Mouse (Mus musculus) G1E (cell line): Measurements from ENCODE around the gene Nrg4. TPM values are rescaled to one million over a fixed set of nuclear protein-coding genes. Genes with fewer than 3 reads are reported as not detected.

Experiments used
- ATAC-seq: 2 replicates; pipeline ENCODE4 v1.8.0; 2016; ENCODE audit warnings: mild to moderate bottlenecking; ENCODE audit not compliant: insufficient number of reproducible peaks, poor library complexity, low FRiP score, severe bottlenecking; ENCODE audit errors: extremely low read depth
- DNase-seq: peaks from one replicate; pipeline ENCODE4 v3.0.0; 2012; ENCODE audit warnings: low spot score
- H3K27me3 ChIP-seq: 2 replicates; pipeline ENCODE4 v1.6.1; 2012; ENCODE audit warnings: mild to moderate bottlenecking, low read length, inconsistent platforms; ENCODE audit not compliant: insufficient read depth
- H3K36me3 ChIP-seq: replicated peaks from 2 replicates; pipeline ENCODE3; 2012; ENCODE audit warnings: mild to moderate bottlenecking, inconsistent platforms
- H3K4me1 ChIP-seq: 2 replicates; pipeline ENCODE4 v1.6.1; 2012; ENCODE audit warnings: low read depth, low read length, inconsistent platforms, mixed read lengths; ENCODE audit not compliant: insufficient read depth
- H3K4me3 ChIP-seq: 2 replicates; pipeline ENCODE4 v1.5.1; 2012; ENCODE audit warnings: low read depth, mild to moderate bottlenecking, inconsistent platforms, low read length, moderate library complexity, mixed read lengths
- H3K9me3 ChIP-seq: replicated peaks from 2 replicates; pipeline ENCODE4 v1.6.1; 2012; ENCODE audit warnings: inconsistent platforms
- CTCF ChIP-seq: IDR thresholded peaks from 2 replicates; pipeline ENCODE4 v1.5.1; 2012; ENCODE audit warnings: low read depth, low read length, inconsistent platforms, mixed read lengths
- GATA1 ChIP-seq: IDR thresholded peaks from 2 replicates; pipeline ENCODE4 v1.6.1; 2012; ENCODE audit warnings: borderline replicate concordance, low read length, inconsistent platforms, mixed read lengths
- GATA2 ChIP-seq: IDR thresholded peaks from 2 replicates; pipeline ENCODE4 v1.6.1; 2012; ENCODE audit warnings: low read depth, low read length, inconsistent platforms, borderline replicate concordance
- POLR2AphosphoS5 ChIP-seq: IDR thresholded peaks from 2 replicates; pipeline ENCODE4 v1.6.1; 2012; ENCODE audit warnings: low read depth, low read length, inconsistent platforms; ENCODE audit not compliant: insufficient replicate concordance
- TAL1 ChIP-seq: conservative IDR thresholded peaks from 2 replicates; pipeline ENCODE4 v1.6.1; 2012; ENCODE audit warnings: low read depth, low read length, inconsistent platforms, mixed read lengths
- polyA plus RNA-seq: library from polyadenylated mRNA; stranded (reverse); fragments of >175 nt; gene quantifications from 2 replicates; pipeline ENCODE4 v1.2.3, GENCODE M21; 2012
- total RNA-seq, 2 experiments: library from RNA; stranded (forward) in 1 of 2; stranded (reverse) in 1 of 2; fragments of 200-1000 nt in 1 of 2; fragments of >200 nt in 1 of 2; fragmentation: Nextera tagmentation in 1 of 2; gene quantifications; 2 replicates each; pipeline ENCODE4 v1.2.3; 2014 to 2017

Nrg4 gene
- total RNA-seq (2014; fragmentation: Nextera tagmentation): not detected in 2 replicates
- 0.06 and 0.22 TPM in 2 replicates for total RNA-seq (2017)
- polyA plus RNA-seq: not detected in 2 replicates

DNA sequence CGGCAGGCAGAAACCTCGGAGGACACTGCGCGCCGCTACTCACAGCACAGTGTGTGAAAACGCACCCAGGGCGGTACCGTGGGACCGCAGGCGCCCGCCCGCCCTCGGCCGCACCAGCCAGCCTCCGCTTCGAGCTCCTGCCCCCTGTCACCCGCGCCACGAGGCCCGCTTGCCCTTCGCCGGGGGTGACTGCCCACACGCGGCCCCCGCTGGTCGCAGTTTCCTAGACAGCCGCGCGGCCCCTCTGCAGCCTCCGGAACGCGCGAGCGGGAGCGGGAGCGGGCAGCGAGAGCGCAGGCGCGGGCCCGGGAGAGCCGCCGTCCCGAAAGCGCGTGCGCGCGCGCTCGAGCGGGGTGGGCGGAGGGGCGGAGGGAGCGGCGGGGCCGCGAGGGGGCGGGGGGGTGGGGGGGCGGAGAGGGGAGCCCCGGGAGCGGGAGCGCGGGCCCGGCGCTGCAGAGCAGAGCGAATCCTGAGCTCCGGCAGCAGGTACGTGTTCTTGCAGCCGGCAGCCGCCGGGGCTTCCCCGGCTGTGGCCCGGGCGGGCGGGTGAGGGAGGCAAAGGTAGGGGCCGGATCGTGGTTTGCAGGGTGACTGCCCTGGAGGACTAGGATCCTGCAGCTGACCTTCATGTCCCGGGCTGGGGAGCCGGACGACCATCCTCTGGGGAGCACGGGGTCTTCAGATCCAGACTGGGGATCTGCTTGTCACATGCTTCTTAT is at the start of gene Nrg4, which contains the start of gene Tmem266:
Gene Nrg4, minus strand, starts transcription at position 330 of the 719 bp plus-strand sequence.
Gene Tmem266, plus strand, starts transcription at position 399 of the 719 bp plus-strand sequence.
- peak; percentile 28 for DNase-seq
- Histone ChIP-seq H3K4me1 (peaks cover 7% of the 10 kb centered on the region; the same call in 1 of the 2 replicates), H3K27me3 (peaks cover 32% of the 10 kb centered on the region)

DNA sequence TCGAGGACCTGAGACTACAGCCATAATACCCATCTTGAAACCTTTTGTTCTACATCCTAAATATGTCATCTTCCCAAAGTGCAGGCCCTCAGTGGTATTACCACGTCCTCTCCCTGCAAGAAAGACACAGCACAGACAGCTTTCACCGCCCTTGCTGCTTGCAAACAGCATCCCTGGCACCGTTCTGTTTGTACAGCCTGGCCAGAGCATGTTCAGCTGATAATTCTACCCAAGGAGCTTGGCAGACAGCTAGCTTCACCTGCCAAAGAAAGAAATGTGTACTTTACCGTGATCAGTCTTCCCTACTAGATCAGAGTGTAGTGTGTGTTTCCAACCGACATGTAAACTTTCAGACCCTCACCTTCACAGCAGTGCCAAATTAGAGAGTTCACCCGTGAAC is 45.3 kb upstream of the Nrg4 start:
- 0 out of 2 replicates have a peak, but pooled peaks cover 3% of the 10 kb centered on the region for H3K27me3 ChIP-seq
- no peak for DNase-seq
- ATAC-seq: no peak
- no peak for TF ChIP-seq GATA1
- TF ChIP-seq CTCF: no peak
- TF ChIP-seq POLR2AphosphoS5: no peak
- TF ChIP-seq TAL1: no peak
- no peak for TF ChIP-seq GATA2
- H3K9me3 ChIP-seq: no peaks in the 10 kb centered on the region
- no peaks in the 10 kb centered on the region for H3K36me3 ChIP-seq
- no peak overlapping the region for H3K4me3 ChIP-seq
- no peaks in the 10 kb centered on the region for H3K4me1 ChIP-seq

More for the DNA sequence above, at the start of gene Nrg4, which contains the start of gene Tmem266:
- Histone ChIP-seq H3K36me3 (no peaks in the 10 kb centered on the region), H3K4me3 (peak within 1 kb of the TSS; percentile 68), H3K9me3 (no peaks in the 10 kb centered on the region)
- no peak for ATAC-seq
- TF ChIP-seq GATA2: no peak
- TF ChIP-seq CTCF: no peak
- no peak for TF ChIP-seq GATA1
- no peak for TF ChIP-seq POLR2AphosphoS5
- no peak for TF ChIP-seq TAL1

DNA sequence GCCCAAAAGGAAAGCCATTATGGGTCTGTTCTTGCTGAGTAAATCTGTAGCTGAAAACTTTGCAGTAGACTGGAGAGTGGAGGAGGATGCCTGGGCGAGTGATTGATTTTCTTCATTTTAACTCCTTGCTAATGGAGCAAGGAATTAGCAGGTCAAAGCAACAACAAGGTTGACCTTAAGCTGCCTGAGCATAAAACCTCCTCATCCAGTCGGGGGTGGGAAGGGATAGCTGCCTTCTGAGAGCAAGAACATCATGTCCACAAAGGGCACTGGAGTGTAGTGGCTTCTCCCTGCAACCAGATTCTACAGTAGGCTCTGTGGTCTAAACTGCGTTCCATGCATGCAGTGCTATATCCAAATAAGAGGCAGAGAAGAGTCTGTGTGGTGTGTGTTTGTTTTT is 41.4 kb upstream of the Nrg4 start:
- no peak for DNase-seq

DNA sequence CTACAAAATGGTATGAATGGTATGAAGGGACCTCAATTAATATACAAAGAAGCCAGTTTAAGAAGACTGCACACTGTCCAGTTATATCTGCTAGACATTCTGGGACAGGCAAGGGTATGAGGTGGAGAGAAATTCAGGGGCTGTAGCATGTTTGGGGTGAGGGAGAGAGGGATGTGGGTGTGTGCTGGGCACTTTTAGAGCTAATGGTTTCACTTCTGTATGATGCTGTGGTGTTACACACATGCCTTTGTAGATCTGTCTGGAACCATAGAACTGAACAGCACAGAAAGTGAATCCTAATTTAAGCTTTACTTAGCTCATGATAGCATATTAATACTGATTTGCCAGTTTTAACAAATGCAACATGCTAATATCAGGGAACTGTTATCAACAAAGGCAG is 37.1 kb upstream of the Nrg4 start:
- DNase-seq: no peak
- Histone ChIP-seq H3K27me3 (peaks cover 14% of the 10 kb centered on the region), H3K4me1 (no peaks in the 10 kb centered on the region), H3K9me3 (no peaks in the 10 kb centered on the region), H3K36me3 (no peaks in the 10 kb centered on the region), H3K4me3 (no peak overlapping the region)
- no peak for ATAC-seq
- TF ChIP-seq TAL1 (no peak), POLR2AphosphoS5 (no peak), CTCF (no peak), GATA2 (no peak), GATA1 (no peak)

More for the DNA sequence above, 41.4 kb upstream of the Nrg4 start:
- ATAC-seq: no peak
- TF ChIP-seq GATA1 (no peak), CTCF (no peak), TAL1 (no peak), GATA2 (no peak), POLR2AphosphoS5 (no peak)
- Histone ChIP-seq H3K36me3 (no peaks in the 10 kb centered on the region), H3K9me3 (no peaks in the 10 kb centered on the region), H3K4me3 (no peak overlapping the region), H3K27me3 (0 out of 2 replicates have a peak, but pooled peaks cover 3% of the 10 kb centered on the region), H3K4me1 (no peaks in the 10 kb centered on the region)

DNA sequence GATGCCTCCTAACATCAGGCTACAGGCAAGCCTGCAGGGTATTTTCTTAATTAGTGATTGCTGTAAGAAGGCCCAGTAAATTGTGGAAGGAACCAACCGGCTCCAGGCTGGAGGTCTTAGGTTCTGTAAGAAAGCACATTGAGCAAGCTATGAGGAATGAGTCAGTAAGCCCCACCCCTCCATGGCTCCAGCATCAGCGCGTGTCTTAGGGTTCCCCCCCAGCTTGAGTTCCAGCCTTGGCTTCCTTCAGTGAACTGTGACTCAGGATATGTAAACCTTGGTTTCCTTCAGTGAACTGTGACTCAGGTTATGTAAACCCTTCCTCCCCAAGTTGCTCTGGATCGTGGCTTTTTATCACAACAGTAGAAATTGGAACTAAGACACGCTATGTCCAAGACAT is 35.3 kb upstream of the Nrg4 start:
- TF ChIP-seq TAL1 (no peak), CTCF (no peak), GATA1 (no peak), POLR2AphosphoS5 (no peak), GATA2 (no peak)
- Histone ChIP-seq H3K27me3 (peaks cover 14% of the 10 kb centered on the region), H3K36me3 (no peaks in the 10 kb centered on the region), H3K4me1 (no peaks in the 10 kb centered on the region), H3K4me3 (no peak overlapping the region), H3K9me3 (no peaks in the 10 kb centered on the region)
- ATAC-seq (no peak), DNase-seq (no peak)

DNA sequence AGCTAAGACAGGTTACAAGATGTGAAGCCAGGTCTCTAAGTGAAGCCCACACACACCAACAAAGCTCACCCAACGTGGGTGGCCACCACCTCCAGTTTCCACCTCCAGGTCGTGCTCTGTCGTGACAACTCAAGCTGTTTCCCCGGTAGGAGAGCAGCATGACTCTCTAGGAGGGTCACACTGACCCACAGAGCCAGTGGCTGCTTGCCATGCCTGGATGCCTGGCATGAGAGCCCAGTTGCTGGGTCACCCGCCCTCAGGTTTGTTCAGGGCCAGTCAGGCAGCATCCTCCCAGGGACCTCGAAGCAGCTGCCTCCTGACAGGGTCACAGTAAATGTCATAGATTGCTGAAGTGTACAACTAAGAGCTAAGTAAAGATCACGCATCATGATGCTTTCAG is 34.2 kb upstream of the Nrg4 start:
- ATAC-seq: no peak

More for the DNA sequence above, 34.2 kb upstream of the Nrg4 start:
- no peaks in the 10 kb centered on the region for H3K36me3 ChIP-seq
- no peak for TF ChIP-seq GATA2
- no peak for TF ChIP-seq CTCF
- TF ChIP-seq POLR2AphosphoS5: no peak
- no peak for TF ChIP-seq GATA1
- no peak for TF ChIP-seq TAL1
- DNase-seq: no peak
- H3K27me3 ChIP-seq: peaks cover 14% of the 10 kb centered on the region
- H3K4me3 ChIP-seq: no peak overlapping the region
- H3K4me1 ChIP-seq: no peaks in the 10 kb centered on the region
- H3K9me3 ChIP-seq: no peaks in the 10 kb centered on the region
